Mouse (Mus musculus): Measurements from ENCODE around the gene Myom1. TPM values are rescaled to one million over a fixed set of nuclear protein-coding genes. Genes with fewer than 3 reads are reported as not detected.
A peak's percentile ranks its signal among the peaks of the same experiment; 100 is the strongest.

Myom1 gene
- polyA plus RNA-seq, 3 experiments from 2014 or later, result 0.34 TPM; not detected in 2

DNA sequence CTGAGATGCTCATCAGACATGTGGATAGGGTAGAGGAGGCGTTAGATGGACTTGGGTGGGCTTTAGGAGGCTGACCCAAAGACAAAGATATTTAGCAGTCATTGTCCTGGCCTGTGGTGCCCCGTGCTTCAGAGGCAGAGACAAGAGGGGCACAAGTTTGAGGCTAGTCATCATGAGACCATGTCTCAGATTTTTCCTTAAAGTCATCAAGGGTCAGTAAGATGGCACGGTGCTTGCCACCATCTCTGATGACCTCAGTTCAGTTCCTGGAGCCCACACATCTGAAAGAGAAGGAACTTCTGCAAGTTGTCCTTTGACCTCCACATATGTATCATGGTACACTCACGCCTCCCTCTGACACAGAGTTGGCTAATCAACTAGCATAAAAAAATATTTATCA is 140.7 kb downstream of the Myom1 start:
- ATAC-seq, result no peak

DNA sequence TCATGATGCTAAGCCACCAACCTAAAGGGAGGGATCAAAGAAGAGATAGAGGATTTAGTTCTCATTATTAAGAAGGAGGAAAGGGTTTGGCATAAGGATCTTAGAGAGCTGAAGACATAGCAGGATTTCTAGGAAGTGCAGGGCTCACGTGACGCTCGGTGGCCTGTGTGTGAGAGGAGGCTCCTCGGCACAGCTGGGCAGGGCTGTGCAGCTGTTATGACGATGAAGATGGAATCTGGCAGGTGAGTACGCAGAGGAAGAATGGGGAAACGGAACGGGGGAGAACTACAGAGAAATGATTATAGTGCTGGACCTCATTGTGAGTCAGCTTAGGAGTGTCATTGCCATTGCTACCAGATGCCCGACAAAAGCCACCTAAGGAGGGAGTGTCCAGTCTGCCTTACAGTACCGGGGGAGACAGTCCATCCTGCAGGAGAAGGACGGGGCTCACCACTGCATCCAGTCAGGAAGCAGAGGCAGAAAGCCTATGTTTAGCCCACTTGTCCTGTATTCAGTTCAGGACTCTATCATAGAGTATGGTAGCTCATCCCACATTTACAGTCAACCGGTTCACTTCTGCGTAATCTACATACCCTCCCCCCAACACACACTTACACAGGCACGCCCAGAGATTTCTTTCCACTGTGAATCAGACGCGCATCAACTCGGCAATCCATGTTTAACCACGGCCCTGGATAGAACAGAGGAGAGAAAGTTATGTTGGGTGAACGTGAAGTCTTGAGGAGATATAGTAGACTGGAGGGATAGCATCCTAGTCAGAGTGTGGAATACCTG is 142.1 kb downstream of the Myom1 start:
- ATAC-seq, result no peak

DNA sequence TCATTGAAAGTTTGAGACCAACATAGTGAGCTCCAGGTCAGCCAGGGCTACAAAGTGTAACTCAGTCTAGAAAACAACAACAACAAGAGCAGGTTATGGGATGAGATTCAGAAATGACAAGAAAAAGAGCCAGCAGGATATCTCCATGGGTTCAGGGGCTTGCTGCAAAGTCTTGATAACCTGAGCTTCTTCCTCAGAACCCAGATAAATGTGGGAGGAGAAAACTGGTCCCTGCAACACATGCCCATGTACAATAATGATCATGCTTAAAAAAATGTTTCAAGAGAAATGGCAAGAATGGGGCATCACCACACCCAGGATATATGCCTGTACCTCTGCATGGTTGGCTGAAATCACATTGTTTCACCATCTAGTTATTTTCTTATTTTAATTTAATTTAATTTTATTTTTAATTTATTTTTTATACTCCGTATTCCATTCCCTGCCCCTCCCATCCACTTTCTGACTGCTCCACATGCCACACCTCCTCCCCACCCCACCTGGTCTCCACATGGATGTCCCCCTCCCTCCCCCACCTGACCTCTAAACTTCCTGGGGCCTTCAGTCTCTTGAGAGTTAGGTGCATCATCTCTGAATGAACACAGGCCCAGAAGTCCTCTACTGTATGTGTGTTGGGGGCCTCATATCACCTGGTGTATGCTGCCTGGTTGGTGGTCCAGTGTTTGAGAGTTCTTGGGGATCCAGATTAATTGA is 143.0 kb downstream of the Myom1 start:
- ATAC-seq, result no peak

DNA sequence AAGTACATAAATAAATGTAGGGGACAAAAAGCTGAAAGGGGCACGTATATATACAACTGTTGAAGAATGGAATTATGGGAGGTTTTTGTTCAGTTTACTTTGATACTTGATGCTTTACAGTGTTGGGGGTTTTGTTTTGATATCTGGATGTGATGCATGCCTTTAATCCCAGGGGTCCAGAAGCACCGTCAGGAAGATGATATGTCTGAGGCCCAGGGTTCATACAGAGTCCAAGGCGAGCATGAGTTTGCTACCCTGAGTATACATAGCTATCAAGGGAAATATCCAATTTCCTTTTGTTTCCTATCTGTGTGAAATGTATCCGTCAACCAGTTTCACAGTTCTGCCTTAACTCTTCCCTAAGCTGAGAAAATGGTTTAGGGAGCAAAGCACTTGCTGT is 150.9 kb downstream of the Myom1 start:
- no peak for ATAC-seq

DNA sequence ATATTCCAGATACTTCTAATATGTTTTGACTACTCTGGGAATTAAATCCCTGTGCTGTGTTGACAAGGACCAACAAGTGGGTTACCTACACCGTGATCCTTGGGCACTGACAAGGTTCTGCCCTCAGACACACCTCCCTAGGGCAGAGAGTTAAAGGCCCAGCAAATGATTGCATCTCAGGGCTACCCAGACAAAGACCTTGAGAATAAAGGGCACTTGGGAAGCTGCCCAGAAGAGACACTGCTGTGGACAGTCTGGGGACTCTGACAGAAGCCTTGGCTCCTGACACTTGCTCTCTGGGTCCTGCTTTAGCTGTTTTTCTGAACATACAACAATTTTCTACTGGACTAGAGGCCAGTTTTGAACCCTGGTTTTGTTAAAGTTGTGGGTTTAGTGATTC is 152.8 kb downstream of the Myom1 start:
- ATAC-seq, result no peak

DNA sequence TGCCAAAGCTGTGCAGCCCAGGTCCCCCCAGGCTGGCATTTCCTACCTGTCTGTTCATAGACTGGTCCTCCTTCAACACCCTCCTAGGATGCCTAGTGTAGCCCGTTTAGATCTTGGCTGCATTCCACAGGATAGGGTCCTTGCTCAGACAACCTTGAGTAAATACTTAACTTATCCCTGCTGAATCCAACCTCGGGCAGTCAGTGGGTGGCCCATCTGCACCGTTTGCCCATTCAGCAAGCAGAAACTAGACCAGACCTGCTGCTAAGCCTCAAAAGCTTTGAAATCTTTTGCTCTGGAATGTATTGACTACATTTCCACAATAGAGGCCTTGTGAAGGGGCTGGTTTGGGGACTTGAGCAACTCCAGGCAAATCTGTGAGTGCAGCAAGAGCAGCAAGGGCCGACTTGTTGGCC is 156.7 kb downstream of the Myom1 start:
- ATAC-seq, result no peak

DNA sequence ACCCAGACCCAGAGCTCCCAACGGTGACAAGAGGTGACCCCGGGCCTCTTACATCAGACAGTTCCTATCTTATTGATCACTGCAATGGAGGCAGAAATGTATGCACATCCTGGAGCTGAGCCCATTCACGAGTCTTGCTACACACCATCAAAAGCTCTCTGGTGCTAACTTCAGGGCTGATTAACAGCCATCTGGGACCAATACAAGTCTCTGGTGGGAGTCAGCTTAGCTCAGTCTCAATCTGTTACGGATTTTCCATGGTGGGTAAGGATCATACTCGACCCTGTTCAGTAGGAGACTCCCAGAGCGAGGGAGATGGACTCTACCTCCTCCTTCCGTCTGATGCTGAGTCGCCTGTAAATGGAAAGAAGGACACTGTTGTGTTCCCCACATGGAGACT is 157.3 kb downstream of the Myom1 start:
- ATAC-seq, result no peak

DNA sequence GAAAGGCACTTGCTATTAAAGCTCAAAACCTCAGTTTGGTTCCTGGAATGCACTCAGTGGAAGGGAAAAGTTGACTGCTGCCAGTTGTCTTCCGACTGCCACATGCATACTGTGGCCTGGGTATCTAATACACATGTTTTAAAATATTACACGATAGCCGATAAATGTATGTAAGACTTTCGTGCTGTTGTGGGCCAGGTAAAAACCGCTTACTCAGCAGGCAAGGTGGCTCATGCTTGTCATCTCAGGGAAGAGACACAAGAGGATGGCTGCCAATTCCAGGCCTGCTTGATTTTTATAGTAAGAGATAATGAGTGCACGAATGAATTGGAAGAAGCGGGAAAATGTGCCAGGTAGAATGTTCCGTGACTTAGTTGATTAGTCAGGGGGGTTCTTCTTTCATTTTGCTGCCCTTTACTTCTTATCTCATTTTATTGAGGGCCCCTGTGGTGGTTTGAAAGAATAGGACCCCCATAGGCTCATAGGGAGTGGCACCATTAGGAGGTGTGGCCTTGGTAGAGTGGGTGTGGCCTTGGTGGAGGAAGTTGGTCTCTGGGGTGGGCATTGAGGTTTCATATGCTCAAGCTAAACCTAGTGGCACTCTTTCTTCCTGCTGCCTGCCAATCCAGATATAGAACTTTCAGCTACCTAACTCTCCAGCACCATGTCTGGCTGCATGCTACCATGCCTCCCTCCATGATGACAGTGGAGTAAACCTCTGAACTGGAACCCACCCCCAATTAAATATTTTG is 158.0 kb downstream of the Myom1 start:
- ATAC-seq, result no peak

DNA sequence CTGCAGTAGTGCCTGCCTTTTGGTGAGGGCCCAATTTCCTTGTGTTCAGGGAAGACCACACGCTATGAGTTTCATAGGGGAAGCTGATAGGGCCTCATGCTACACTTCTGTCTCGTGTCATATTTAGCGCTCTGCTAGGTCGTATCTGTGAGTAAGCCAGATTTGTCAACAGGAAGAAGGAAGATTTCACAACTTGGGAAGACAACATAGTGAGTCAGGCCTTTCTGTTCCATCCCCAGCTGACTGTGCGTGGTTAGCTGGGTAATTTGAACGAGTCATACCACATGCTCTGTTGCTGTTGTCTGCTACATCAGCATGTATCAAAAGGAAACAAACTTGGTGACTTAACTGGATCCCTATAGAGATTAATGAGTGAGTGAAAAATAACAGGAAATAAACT is 162.6 kb downstream of the Myom1 start:
- ATAC-seq, result peak; percentile 38

DNA sequence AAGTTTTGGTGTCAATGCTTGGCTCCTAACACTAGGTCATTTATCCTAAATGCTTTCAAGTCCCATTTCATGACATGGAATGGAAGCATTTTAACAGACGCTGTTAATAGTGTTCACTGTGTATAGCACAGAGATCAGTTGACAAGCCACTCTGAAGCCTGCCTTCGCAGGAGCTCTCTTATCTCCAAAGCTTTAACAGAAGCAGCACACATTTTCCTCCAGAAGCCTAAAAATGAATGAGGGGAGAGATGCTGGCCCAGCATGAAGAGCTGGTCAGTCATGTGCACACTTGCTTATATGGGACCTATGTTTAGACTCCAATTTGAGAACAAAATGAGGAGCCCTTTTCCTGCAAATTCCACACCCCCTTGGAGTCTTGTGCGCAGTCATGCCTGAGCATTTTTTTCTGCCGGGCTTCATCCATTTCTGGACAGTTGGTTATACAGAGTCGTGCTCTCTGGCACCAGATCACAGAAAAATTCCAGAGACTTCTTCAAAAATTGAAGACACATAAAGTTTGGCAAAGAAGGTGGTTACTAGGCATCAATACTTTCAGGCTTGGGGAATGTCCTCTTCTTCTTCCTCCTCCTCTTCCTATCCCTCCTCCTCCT is 165.9 kb downstream of the Myom1 start:
- no peak for ATAC-seq

DNA sequence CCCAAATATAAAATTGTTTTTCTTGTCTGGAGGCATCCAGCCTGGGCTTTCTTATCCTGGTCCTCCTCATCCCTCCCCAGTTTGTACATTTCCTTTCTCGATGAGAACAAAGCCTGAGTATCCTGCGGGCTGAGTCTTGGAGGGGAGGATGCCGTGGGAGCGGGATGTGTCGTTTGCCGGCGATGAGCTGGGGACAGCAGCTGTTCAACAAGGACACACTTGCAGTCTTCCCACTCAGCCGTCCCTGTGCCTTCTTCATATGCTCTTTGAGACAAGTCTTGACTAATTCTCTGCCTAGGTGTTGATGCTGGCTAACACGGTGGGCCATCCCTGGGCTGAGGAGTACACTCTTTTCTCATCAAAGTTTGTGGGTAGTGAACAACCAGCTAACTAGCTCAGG is 166.4 kb downstream of the Myom1 start:
- no peak for ATAC-seq

DNA sequence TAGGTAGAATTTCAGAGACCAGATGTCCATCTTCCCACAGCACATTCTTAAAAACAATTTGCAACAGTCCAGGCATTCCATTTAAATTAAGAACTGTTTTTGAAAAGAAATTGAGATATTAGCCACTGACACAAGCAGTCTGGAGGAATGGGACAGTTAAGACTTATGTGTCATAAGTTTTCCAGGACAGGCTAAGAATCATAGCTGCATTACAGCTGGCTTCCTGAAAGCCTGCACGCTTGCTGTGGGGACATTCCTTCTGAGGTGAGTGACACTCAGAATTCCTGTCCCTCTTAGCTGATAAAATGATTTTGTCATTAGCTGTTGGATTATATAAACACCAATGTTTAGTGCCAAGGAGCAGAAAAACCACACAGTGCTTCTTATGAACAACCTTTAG is 167.2 kb downstream of the Myom1 start:
- no peak for ATAC-seq

DNA sequence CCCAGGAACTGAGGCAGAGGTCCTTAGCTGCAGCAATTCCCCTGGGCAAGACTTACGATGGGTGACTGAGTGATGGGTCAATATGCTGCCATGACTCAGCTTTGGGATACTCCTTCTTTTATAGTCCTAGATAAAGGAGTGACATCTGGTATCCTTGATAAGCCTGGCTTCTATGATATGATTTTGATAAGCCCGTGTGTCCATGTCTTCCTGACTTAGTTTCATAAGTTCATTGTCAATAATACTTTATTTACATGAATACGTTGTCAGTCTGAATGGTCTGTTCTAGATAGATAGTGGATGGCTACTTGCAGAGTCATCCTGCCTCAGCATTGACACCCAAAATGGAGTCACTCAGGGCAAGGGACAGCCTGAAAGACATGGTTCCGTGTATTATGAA is 168.7 kb downstream of the Myom1 start:
- ATAC-seq, result no peak

Other genes with a start within 250 kb of the Myom1 start
- 10 to 100 TPM; 44.9 to 73.0 (median 47.1) TPM for gene Tgif1, start 149.1 kb upstream of the Myom1 start, polyA plus RNA-seq (2017; shearing (Covaris generic))
- gene Myl12a, start 245 bp downstream of the Myom1 start, polyA plus RNA-seq (2017; shearing (Covaris generic)), result 100 to 1,000 TPM; 630 to 948 (median 795) TPM
- 10 to 100 TPM; 20.6 to 36.6 (median 30.0) TPM for gene Lpin2, start 179.9 kb downstream of the Myom1 start, polyA plus RNA-seq (2017; shearing (Covaris generic))